Mouse (Mus musculus) megakaryocyte, adult 5-6 weeks (primary cell): ENCODE results near the gene Rhox3g. TPM values are rescaled to one million over a fixed set of nuclear protein-coding genes. Genes with fewer than 3 reads are reported as not detected.
"Not testable (repeated sequence)": the region's sequence is repeated elsewhere in the genome, so short reads cannot be mapped to it uniquely, and the experiment has no call there.

ENCODE experiments used
- ATAC-seq: 2 replicates; pipeline ENCODE4 v1.8.0; 2016; ENCODE audit warnings: mild to moderate bottlenecking, inconsistent platforms; ENCODE audit not compliant: poor library complexity, severe bottlenecking
- total RNA-seq, 2 experiments: library from RNA; stranded (forward) in 1 of 2; stranded (reverse) in 1 of 2; fragments of 153-499, 151-499 nt in 1 of 2; fragments of 221-1000, 200-1000 nt in 1 of 2; gene quantifications; 2 replicates each; pipeline versions ENCODE4 v1.2.3 to v1.2.4; 2015 to 2017

Gene Rhox3g
- total RNA-seq (2015) (not detected in 2 replicates), total RNA-seq (2017) (not detected in 2 replicates)

- ATAC-seq = not testable (repeated sequence)
Measured at GRCm38 (mm10) chrX:37628512-37628911, at the start of gene Rhox3g. Gene Rhox3g (minus strand): TSS chrX:37628612.

- not testable (repeated sequence) for ATAC-seq
Measured at GRCm38 (mm10) chrX:37673177-37673576, 44.8 kb upstream of the Rhox3g start, which contains the start of gene Rhox2h. Gene Rhox2h (minus strand): TSS chrX:37673277.

GRCm38 (mm10) chrX:37668664-37669063 is 40.3 kb upstream of the Rhox3g start, which contains the start of gene Rhox3h:
Gene Rhox3h (minus strand): TSS chrX:37668764.
- not testable (repeated sequence) for ATAC-seq

- not testable (repeated sequence) for ATAC-seq
Measured at GRCm38 (mm10) chrX:37651227-37651626, 22.8 kb upstream of the Rhox3g start, which contains the start of gene Rhox4g. Gene Rhox4g (minus strand): TSS chrX:37651327.

GRCm38 (mm10) chrX:37643370-37643769 is 15.0 kb upstream of the Rhox3g start, which contains the start of gene Rhox2g:
Gene Rhox2g (minus strand): TSS chrX:37643470.
- not testable (repeated sequence) for ATAC-seq

- ATAC-seq = not testable (repeated sequence)
Measured at GRCm38 (mm10) chrX:37607604-37608003, 20.8 kb downstream of the Rhox3g start, which contains the start of gene Rhox4f. Gene Rhox4f (minus strand): TSS chrX:37607704.

GRCm38 (mm10) chrX:37580692-37581091 is 47.7 kb downstream of the Rhox3g start, which contains the start of gene Rhox3f:
Gene Rhox3f (plus strand): TSS chrX:37580992.
- not testable (repeated sequence) for ATAC-seq

Other genes with a start within 250 kb of the Rhox3g start
- gene Rhox3a2, start 248.6 kb downstream of the Rhox3g start, total RNA-seq (2015) = not detected in 2 replicates
- gene Rhox3a2, start 248.6 kb downstream of the Rhox3g start, total RNA-seq (2017) = not detected in 2 replicates
- gene Rhox4a2, start 237.8 kb downstream of the Rhox3g start, total RNA-seq (2015) = not detected in 2 replicates
- gene Rhox4a2, start 237.8 kb downstream of the Rhox3g start, total RNA-seq (2017) = not detected in 2 replicates
- not detected in 2 replicates for gene Rhox2b, start 216.5 kb downstream of the Rhox3g start, total RNA-seq (2015)
- gene Rhox2b, start 216.5 kb downstream of the Rhox3g start, total RNA-seq (2017) = not detected in 2 replicates
- gene Rhox4b, start 196.1 kb downstream of the Rhox3g start, total RNA-seq (2015) = not detected in 2 replicates
- not detected in 2 replicates for gene Rhox4b, start 196.1 kb downstream of the Rhox3g start, total RNA-seq (2017)
- gene Rhox2c, start 174.9 kb downstream of the Rhox3g start, total RNA-seq (2015) = not detected in 2 replicates
- not detected in 2 replicates for gene Rhox2c, start 174.9 kb downstream of the Rhox3g start, total RNA-seq (2017)
- not detected in 2 replicates for gene Rhox3c, start 170.0 kb downstream of the Rhox3g start, total RNA-seq (2015)
- not detected in 2 replicates for gene Rhox3c, start 170.0 kb downstream of the Rhox3g start, total RNA-seq (2017)
- gene Rhox4c, start 148.3 kb downstream of the Rhox3g start, total RNA-seq (2015) = not detected in 2 replicates
- not detected in 2 replicates for gene Rhox4c, start 148.3 kb downstream of the Rhox3g start, total RNA-seq (2017)
- gene Rhox2d, start 135.2 kb downstream of the Rhox3g start, total RNA-seq (2015) = not detected in 2 replicates
- gene Rhox2d, start 135.2 kb downstream of the Rhox3g start, total RNA-seq (2017) = not detected in 2 replicates
- gene Rhox4d, start 114.3 kb downstream of the Rhox3g start, total RNA-seq (2015) = not detected in 2 replicates
- not detected in 2 replicates for gene Rhox4d, start 114.3 kb downstream of the Rhox3g start, total RNA-seq (2017)
- gene Rhox2e, start 98.2 kb downstream of the Rhox3g start, total RNA-seq (2015) = not detected in 2 replicates
- not detected in 2 replicates for gene Rhox2e, start 98.2 kb downstream of the Rhox3g start, total RNA-seq (2017)
- gene Rhox3e, start 86.6 kb downstream of the Rhox3g start, total RNA-seq (2015) = not detected in 2 replicates
- not detected in 2 replicates for gene Rhox3e, start 86.6 kb downstream of the Rhox3g start, total RNA-seq (2017)
- gene Rhox4e, start 71.2 kb downstream of the Rhox3g start, total RNA-seq (2015) = not detected in 2 replicates
- gene Rhox4e, start 71.2 kb downstream of the Rhox3g start, total RNA-seq (2017) = not detected in 2 replicates
- gene Rhox2f, start 57.2 kb downstream of the Rhox3g start, total RNA-seq (2015) = not detected in 2 replicates
- gene Rhox2f, start 57.2 kb downstream of the Rhox3g start, total RNA-seq (2017) = not detected in 2 replicates
- not detected in 2 replicates for gene Rhox3f, start 47.6 kb downstream of the Rhox3g start, total RNA-seq (2015)
- gene Rhox3f, start 47.6 kb downstream of the Rhox3g start, total RNA-seq (2017) = not detected in 2 replicates
- not detected in 2 replicates for gene Rhox4f, start 20.9 kb downstream of the Rhox3g start, total RNA-seq (2015)
- not detected in 2 replicates for gene Rhox4f, start 20.9 kb downstream of the Rhox3g start, total RNA-seq (2017)
- not detected in 2 replicates for gene Rhox2g, start 14.9 kb upstream of the Rhox3g start, total RNA-seq (2015)
- gene Rhox2g, start 14.9 kb upstream of the Rhox3g start, total RNA-seq (2017) = not detected in 2 replicates
- gene Rhox4g, start 22.7 kb upstream of the Rhox3g start, total RNA-seq (2015) = not detected in 2 replicates
- not detected in 2 replicates for gene Rhox4g, start 22.7 kb upstream of the Rhox3g start, total RNA-seq (2017)
- not detected in 2 replicates for gene Rhox3h, start 40.2 kb upstream of the Rhox3g start, total RNA-seq (2015)
- not detected in 2 replicates for gene Rhox3h, start 40.2 kb upstream of the Rhox3g start, total RNA-seq (2017)
- gene Rhox2h, start 44.7 kb upstream of the Rhox3g start, total RNA-seq (2015) = not detected in 2 replicates
- gene Rhox2h, start 44.7 kb upstream of the Rhox3g start, total RNA-seq (2017) = not detected in 2 replicates
- gene Rhox5, start 176.2 kb upstream of the Rhox3g start, total RNA-seq (2015) = not detected in 2 replicates
- not detected in 2 replicates for gene Rhox5, start 176.2 kb upstream of the Rhox3g start, total RNA-seq (2017)
- gene Rhox6, start 198.3 kb upstream of the Rhox3g start, total RNA-seq (2015) = not detected in 2 replicates
- gene Rhox6, start 198.3 kb upstream of the Rhox3g start, total RNA-seq (2017) = not detected in 2 replicates
- not detected in 2 replicates for gene Rhox7a, start 203.1 kb upstream of the Rhox3g start, total RNA-seq (2015)
- not detected in 2 replicates for gene Rhox7a, start 203.1 kb upstream of the Rhox3g start, total RNA-seq (2017)